Mouse (Mus musculus) CD4-positive helper T cell, adult 2 months (primary cell): Measurements from ENCODE around the gene Atg2a.
A peak's percentile ranks its signal among the peaks of the same experiment; 100 is the strongest.
"Not testable (repeated sequence)": the region's sequence is repeated elsewhere in the genome, so short reads cannot be mapped to it uniquely, and the experiment has no call there.

Experiments
- DNase-seq: peaks from one replicate; pipeline ENCODE4 v3.0.0-alpha.2; 2012; ENCODE audit warnings: low read depth, missing footprints, low spot score

Atg2a gene

DNA sequence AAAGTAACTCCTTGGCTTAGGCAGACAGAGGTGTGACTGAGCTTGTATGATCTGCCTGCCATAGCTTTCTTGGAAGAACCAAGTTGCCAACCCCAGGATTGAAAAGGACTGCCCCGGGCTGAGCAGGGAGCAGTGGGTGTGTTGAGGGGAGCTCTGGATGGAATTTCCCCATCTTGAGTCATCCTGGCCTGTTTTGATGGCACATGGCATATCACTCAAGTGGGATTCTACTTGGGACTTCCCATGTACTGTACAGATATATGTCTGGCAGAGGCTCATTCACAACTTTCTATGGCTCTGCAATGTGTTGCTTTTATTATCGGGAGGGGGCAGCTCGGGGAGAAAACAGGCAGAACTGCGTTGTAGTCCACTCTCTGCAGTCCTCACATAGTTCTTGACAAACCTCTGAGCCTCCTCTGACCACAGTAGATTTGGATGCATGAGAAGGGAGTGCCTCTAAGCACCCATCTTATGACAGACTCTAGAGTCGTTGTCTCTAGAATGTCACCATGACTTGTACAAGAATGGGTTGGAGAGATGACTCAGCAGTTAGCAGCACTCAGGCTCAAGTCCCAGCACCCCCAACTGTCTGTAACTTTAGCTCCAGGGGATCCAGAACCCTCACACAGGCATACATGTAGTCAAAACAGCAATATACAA, 55.2 kb downstream of the Atg2a start:
- no peak for DNase-seq

DNA sequence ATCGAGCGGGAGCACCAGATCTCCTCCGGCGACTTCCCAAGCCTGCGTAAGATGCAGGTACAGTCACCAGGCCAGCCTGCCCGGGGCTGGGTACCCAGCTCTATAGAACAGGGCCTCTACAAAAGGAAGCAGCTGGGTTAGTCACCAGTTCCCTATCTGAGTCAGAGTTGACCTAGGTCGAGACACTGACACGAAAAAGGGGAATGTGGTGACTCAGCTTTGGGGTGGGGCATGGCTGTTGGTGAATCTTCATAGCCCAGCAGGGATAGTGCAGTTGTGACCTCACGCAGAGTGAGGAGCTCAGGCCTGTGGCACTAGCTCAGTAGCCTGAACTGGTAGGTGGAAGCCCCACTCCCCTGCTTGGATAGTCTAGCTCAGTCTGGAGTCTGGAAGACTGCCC, 56.2 kb downstream of the Atg2a start:
- peak; percentile 70 for DNase-seq

DNA sequence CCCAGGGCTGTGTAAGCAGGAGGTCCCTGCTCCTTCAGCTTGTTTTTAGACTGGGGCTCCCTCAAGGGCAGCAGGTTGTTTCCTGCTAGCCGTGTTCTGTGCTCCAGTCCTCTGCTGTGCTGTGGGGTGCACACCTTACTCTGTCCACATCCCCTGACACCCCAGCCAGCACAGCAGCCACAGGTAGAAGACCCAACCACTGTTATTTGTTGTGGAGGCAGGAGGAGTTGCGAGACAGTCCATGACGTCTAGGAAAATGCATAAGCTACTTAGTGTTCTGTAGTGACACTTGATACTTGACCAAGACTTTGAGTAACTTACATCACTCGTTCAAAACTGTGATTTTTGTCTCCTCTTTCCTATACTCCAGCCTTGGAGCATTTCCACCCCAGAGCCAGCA, 57.5 kb downstream of the Atg2a start:
- DNase-seq = peak; percentile 44

- DNase-seq = peak; percentile 35
Measured at GRCm38 (mm10) chr19:6299450-6300267, 58.2 kb downstream of the Atg2a start.

DNA sequence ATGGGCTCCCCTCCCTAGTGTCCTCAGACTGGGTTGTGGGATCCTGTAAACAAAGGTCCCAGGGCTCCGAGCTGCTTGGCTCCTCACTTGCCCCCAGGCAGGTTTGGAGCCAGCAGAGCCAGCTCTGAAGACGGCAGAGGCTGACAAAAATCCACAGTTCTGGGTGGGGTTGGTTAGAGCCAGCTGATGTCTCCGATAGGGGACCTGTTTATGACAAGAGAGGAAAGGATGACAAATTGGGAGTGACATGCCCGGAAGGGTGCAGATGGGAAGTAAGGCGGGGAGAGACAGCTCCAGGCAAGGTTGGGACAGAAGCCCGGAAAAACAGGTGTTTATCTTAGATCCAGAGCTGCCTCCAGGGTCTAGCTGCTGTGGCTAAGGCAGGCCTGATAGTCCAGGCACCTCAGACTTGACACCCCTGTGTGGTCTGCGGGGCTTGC, 59.0 kb downstream of the Atg2a start:
- no peak for DNase-seq

- DNase-seq = no peak
Measured at GRCm38 (mm10) chr19:6302114-6302513, 60.6 kb downstream of the Atg2a start.

DNA sequence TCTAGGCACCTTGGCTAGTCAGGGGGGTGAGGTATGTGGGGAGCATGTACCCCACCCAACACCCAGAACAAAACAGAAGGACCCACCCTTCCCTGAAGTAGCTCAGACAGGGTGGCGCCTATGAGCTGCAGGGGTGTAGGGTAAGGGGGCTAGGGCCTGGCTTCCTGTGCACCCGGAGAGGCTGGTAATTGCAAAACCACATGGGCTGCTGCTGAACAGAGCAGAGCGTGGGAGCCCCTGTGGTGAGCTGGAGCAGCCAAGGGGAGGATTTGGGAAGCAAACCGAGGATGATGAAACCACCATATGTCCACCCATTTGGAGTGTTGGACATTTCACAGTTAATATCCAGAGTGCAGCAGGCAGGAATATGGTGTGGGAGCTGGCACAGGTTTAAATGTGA, 61.1 kb downstream of the Atg2a start:
- DNase-seq = no peak

- DNase-seq = no peak
Measured at GRCm38 (mm10) chr19:6303831-6304230, 62.4 kb downstream of the Atg2a start.

GRCm38 (mm10) chr19:6304787-6305516, 63.5 kb downstream of the Atg2a start:
- peak; percentile 85 for DNase-seq

GRCm38 (mm10) chr19:6305517-6306115, 64.1 kb downstream of the Atg2a start:
- DNase-seq = no peak

GRCm38 (mm10) chr19:6306137-6306551, 64.7 kb downstream of the Atg2a start, which contains the start of gene Cdc42bpg:
Gene Cdc42bpg, plus strand, starts transcription at chr19:6306456.
- DNase-seq = peak; percentile 88

- DNase-seq = peak; percentile 85
Measured at GRCm38 (mm10) chr19:6306586-6306985, 65.1 kb downstream of the Atg2a start.

GRCm38 (mm10) chr19:6307733-6308531, 66.5 kb downstream of the Atg2a start:
- no peak for DNase-seq

- DNase-seq = no peak
Measured at GRCm38 (mm10) chr19:6310181-6310580, 68.7 kb downstream of the Atg2a start.

DNA sequence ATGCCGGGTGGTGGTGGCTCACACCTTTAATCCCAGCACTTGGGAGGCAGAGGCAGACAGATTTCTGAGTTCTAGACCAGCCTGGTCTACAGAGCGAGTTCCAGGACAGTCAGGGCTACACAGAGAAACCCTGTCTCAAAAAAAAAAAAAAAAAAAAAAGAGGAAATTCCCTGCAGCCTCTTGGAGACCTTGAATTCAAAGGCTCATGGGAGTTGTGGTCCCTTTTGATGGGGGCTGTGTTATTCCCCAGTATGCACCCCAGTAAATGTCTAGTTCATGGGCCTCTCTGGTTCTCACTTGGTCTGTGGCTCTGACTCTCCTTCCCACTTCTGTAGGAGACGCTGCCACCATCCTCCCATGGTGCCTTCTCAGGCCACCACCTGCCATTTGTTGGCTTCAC, 70.3 kb downstream of the Atg2a start:
- not testable (repeated sequence) for DNase-seq
